In the genomic region with DNA sequence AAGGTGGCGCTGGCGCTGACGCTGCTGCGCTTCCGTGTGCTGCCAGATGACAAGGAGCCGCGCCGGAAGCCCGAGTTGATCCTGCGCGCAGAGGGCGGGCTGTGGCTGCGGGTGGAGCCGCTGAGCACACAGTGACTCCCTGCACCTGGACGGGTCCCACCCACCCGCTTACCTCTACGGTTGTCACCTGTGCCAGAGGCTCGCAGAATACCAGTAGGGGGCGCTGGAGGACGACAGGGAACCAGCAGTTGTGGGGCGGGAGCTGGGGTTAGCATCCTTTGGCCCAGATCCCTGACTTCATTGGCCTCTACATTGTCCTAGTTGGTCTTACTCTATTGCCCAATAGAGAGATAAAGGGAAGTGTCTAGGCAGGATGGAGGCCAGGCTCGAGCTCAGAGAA, we compare ENCODE assay signal across 8 mouse cellular contexts. TPM values are rescaled to one million over a fixed set of nuclear protein-coding genes. Genes with fewer than 3 reads are reported as not detected.
DNase-seq lines count a peak whose midpoint lies in the region; ATAC-seq and TF ChIP-seq lines count a peak whose summit lies in the region.
"Had no signal": no experiment of that assay in that cellular context is flagged by ENCODE, and none has a peak within 500 bp of the region (broad histone marks: within the 10 kb centered on the region; RNA-seq: fewer than 3 reads in every experiment).

No protein-coding gene starts in this region.

- no peak for DNase-seq in hindbrain, postnatal 0 days (ENCODE audit: low spot score)
- DNase-seq in WW6 (ENCODE audit: low read depth, low spot score), result peak; percentile 67
- DNase-seq in liver, embryonic 11.5 days (ENCODE audit: low spot score), result no peak
- DNase-seq in gastrocnemius, postnatal 4 days (ENCODE audit: low spot score in 2 of 2), result no peak

- WGBS in hindbrain, postnatal 0 days, result 54% methylated on average over 22 of the region's 22 CpGs
- 52% methylated on average over 22 of the region's 22 CpGs for WGBS in hindbrain, embryonic 16.5 days
- WGBS in heart, embryonic 15.5 days, result 44% methylated on average over 22 of the region's 22 CpGs
- WGBS in liver, embryonic 11.5 days, result 35% methylated on average over 22 of the region's 22 CpGs
- WGBS in small intestine, adult 2 months, result 20% methylated on average over 22 of the region's 22 CpGs

- H3K9ac ChIP-seq in hindbrain, postnatal 0 days (replicated peaks; ENCODE audit: low read length), result no peak overlapping the region
- no peak overlapping the region for H3K9ac ChIP-seq in hindbrain, embryonic 16.5 days (ENCODE audit: low read depth, low read length)
- no peak overlapping the region for H3K9ac ChIP-seq in heart, embryonic 15.5 days
- no peak overlapping the region for H3K9ac ChIP-seq in liver, embryonic 11.5 days (ENCODE audit: low read depth, low read length)

- H3K27me3 ChIP-seq in hindbrain, postnatal 0 days (ENCODE audit: insufficient read depth, low read length), result no peaks in the 10 kb centered on the region
- no peaks in the 10 kb centered on the region for H3K27me3 ChIP-seq in hindbrain, embryonic 16.5 days (replicated peaks; ENCODE audit: control insufficient read depth, insufficient read depth, low read length)
- no peaks in the 10 kb centered on the region for H3K27me3 ChIP-seq in heart, embryonic 15.5 days
- H3K27me3 ChIP-seq in liver, embryonic 11.5 days (replicated peaks; ENCODE audit: control insufficient read depth, insufficient read depth, low read length), result no peaks in the 10 kb centered on the region
- H3K27me3 ChIP-seq in small intestine, adult 2 months (ENCODE audit: control insufficient read depth, insufficient read depth, low read length), result no peaks in the 10 kb centered on the region

- no peak overlapping the region for H3K4me2 ChIP-seq in hindbrain, postnatal 0 days (ENCODE audit: low read depth, low read length)
- no peak overlapping the region for H3K4me2 ChIP-seq in hindbrain, embryonic 16.5 days (ENCODE audit: low read length)
- peak overlapping the region; percentile 29; the same call in 1 of the 2 replicates for H3K4me2 ChIP-seq in heart, embryonic 15.5 days
- H3K4me2 ChIP-seq in liver, embryonic 11.5 days, result peak overlapping the region; percentile 3; the same call in 1 of the 2 replicates

- peak; percentile 23; the same call in 1 of the 2 replicates for TF ChIP-seq CTCF in hindbrain, postnatal 0 days (IDR thresholded peaks at IDR 0.05; ENCODE audit: low read depth)
- peak; percentile 68; the same call in 1 of the 2 replicates for TF ChIP-seq CTCF in small intestine, adult 2 months (IDR thresholded peaks at IDR 0.05; ENCODE audit: extremely low read depth, insufficient read length, insufficient replicate concordance, low read depth, low read length)

- TF ChIP-seq POLR2A in small intestine, adult 2 months (IDR thresholded peaks at IDR 0.05; ENCODE audit: low read depth, low read length), result no peak

- ATAC-seq in hindbrain, postnatal 0 days, result no peak
- no peak for ATAC-seq in hindbrain, embryonic 16.5 days
- no peak for ATAC-seq in heart, embryonic 15.5 days (replicated peaks; ENCODE audit: insufficient number of reproducible peaks, insufficient read depth, low FRiP score, low read depth)
- ATAC-seq in liver, embryonic 11.5 days (replicated peaks; ENCODE audit: low FRiP score), result no peak

- no peak overlapping the region for H3K27ac ChIP-seq in hindbrain, postnatal 0 days
- H3K27ac ChIP-seq in hindbrain, embryonic 16.5 days (ENCODE audit: low read depth, low read length), result no peak overlapping the region
- H3K27ac ChIP-seq in heart, embryonic 15.5 days, result no peak overlapping the region
- no peak overlapping the region for H3K27ac ChIP-seq in liver, embryonic 11.5 days (ENCODE audit: low read depth, low read length)
- H3K27ac ChIP-seq in small intestine, adult 2 months (ENCODE audit: insufficient read depth, low read depth, low read length), result no peak overlapping the region

- H3K4me1 ChIP-seq in hindbrain, postnatal 0 days (ENCODE audit: insufficient read depth, low read length), result no peaks in the 10 kb centered on the region
- H3K4me1 ChIP-seq in hindbrain, embryonic 16.5 days (ENCODE audit: control insufficient read depth, insufficient read depth, low read depth, low read length), result no peaks in the 10 kb centered on the region
- H3K4me1 ChIP-seq in heart, embryonic 15.5 days (replicated peaks), result no peaks in the 10 kb centered on the region
- no peaks in the 10 kb centered on the region for H3K4me1 ChIP-seq in liver, embryonic 11.5 days (replicated peaks; ENCODE audit: control insufficient read depth, insufficient read depth, low read length)
- peaks cover 3% of the 10 kb centered on the region; the same call in 1 of the 2 replicates for H3K4me1 ChIP-seq in small intestine, adult 2 months (ENCODE audit: control insufficient read depth, insufficient read depth, insufficient read length, low read length)

- no peak overlapping the region for H3K4me3 ChIP-seq in hindbrain, postnatal 0 days (ENCODE audit: low read length)
- no peak overlapping the region for H3K4me3 ChIP-seq in hindbrain, embryonic 16.5 days (ENCODE audit: low read length)
- no peak overlapping the region for H3K4me3 ChIP-seq in heart, embryonic 15.5 days
- H3K4me3 ChIP-seq in liver, embryonic 11.5 days (ENCODE audit: low read depth, low read length), result no peak overlapping the region
- peak overlapping the region; percentile 46 for H3K4me3 ChIP-seq in small intestine, adult 2 months (ENCODE audit: low read depth, low read length)

- H3K9me3 ChIP-seq in hindbrain, postnatal 0 days (ENCODE audit: low read length), result peaks cover 6% of the 10 kb centered on the region; the same call in 1 of the 2 replicates
- H3K9me3 ChIP-seq in hindbrain, embryonic 16.5 days (ENCODE audit: control insufficient read depth, low read length), result peaks cover 11% of the 10 kb centered on the region
- H3K9me3 ChIP-seq in heart, embryonic 15.5 days (replicated peaks), result 0 out of 2 replicates have a peak, but pooled peaks cover 5% of the 10 kb centered on the region
- H3K9me3 ChIP-seq in liver, embryonic 11.5 days (ENCODE audit: control insufficient read depth, low read length), result 0 out of 2 replicates have a peak, but pooled peaks cover 4% of the 10 kb centered on the region

- H3K36me3 ChIP-seq in hindbrain, postnatal 0 days (ENCODE audit: insufficient read depth, low read length), result no peaks in the 10 kb centered on the region
- no peaks in the 10 kb centered on the region for H3K36me3 ChIP-seq in hindbrain, embryonic 16.5 days (ENCODE audit: control insufficient read depth, insufficient read depth, low read length)
- no peaks in the 10 kb centered on the region for H3K36me3 ChIP-seq in heart, embryonic 15.5 days
- no peaks in the 10 kb centered on the region for H3K36me3 ChIP-seq in liver, embryonic 11.5 days (ENCODE audit: control insufficient read depth, insufficient read depth, low read length)
- H3K36me3 ChIP-seq in small intestine, adult 2 months (ENCODE audit: control insufficient read depth, insufficient read depth, low read length), result no peaks in the 10 kb centered on the region

RNA-seq across cellular contexts. Expression of a gene that starts 17.4 kb away (rescaled TPM):
- total RNA-seq in hindbrain, postnatal 0 days (2014; rRNA removed), result 9.5 and 11.9 TPM in 2 replicates
- polyA plus RNA-seq in hindbrain, postnatal 0 days (2015; fragmentation: Nextera tagmentation; extraction: Ambion mirVana), result 4.8 and 5.5 TPM in 2 replicates
- polyA plus RNA-seq in hindbrain, embryonic 16.5 days (2015; fragmentation: Nextera tagmentation; extraction: Ambion mirVana), result 3.7 and 5.8 TPM in 2 replicates
- polyA plus RNA-seq in heart, embryonic 15.5 days (2015; fragmentation: Nextera tagmentation; extraction: Ambion mirVana), result 0.19 TPM in 1 of 2 replicates, not detected in the other
- 3.2 and 4.2 TPM in 2 replicates for polyA plus RNA-seq in liver, embryonic 11.5 days (2014; fragmentation: Nextera tagmentation; extraction: Ambion mirVana)
- 0.57 and 2.3 TPM in 2 replicates for polyA plus RNA-seq in small intestine, adult 2 months (2012; rRNA removed)
- total RNA-seq in gastrocnemius, postnatal 4 days (2021), result not detected

RNA-seq across cellular contexts. Expression of a gene that starts 44.1 kb away (rescaled TPM):
- 0.22 TPM in 1 of 2 replicates, not detected in the other for total RNA-seq in hindbrain, postnatal 0 days (2014; rRNA removed)
- 0.09 TPM in 1 of 2 replicates, not detected in the other for polyA plus RNA-seq in hindbrain, postnatal 0 days (2015; fragmentation: Nextera tagmentation; extraction: Ambion mirVana)
- polyA plus RNA-seq in hindbrain, embryonic 16.5 days (2015; fragmentation: Nextera tagmentation; extraction: Ambion mirVana), result 0.06 TPM in 1 of 2 replicates, not detected in the other
- not detected in 2 replicates for polyA plus RNA-seq in heart, embryonic 15.5 days (2015; fragmentation: Nextera tagmentation; extraction: Ambion mirVana)
- not detected in 2 replicates for polyA plus RNA-seq in liver, embryonic 11.5 days (2014; fragmentation: Nextera tagmentation; extraction: Ambion mirVana)
- 20.5 and 87.7 TPM in 2 replicates for polyA plus RNA-seq in small intestine, adult 2 months (2012; rRNA removed)
- not detected for total RNA-seq in gastrocnemius, postnatal 4 days (2021)
- polyA plus RNA-seq: cortical plate, adult 2 months had no signal

Comparison
In these comparisons a context has a peak if more than half of its experiments do, and no peak if none do; other contexts are left out.
1. H3K4me2 ChIP-seq: peak in heart, embryonic 15.5 days (single experiment) and liver, embryonic 11.5 days (single experiment); none in hindbrain, postnatal 0 days (single experiment) and hindbrain, embryonic 16.5 days (single experiment).
2. RNA of a gene that starts 44.1 kb away (polyA plus RNA-seq): 20.5 to 87.7 TPM in small intestine, adult 2 months; 0.09 TPM in hindbrain, postnatal 0 days, 0.06 TPM in hindbrain, embryonic 16.5 days, not detected in heart, embryonic 15.5 days and not detected in liver, embryonic 11.5 days; every median in the first group is over 10 times any median in the second.